Mouse (Mus musculus): ENCODE results near the gene Ptgir. TPM values are rescaled to one million over a fixed set of nuclear protein-coding genes. Genes with fewer than 3 reads are reported as not detected.

The Ptgir gene
- polyA plus RNA-seq, 1 experiment from 2014 or later: 0.77 TPM

DNA sequence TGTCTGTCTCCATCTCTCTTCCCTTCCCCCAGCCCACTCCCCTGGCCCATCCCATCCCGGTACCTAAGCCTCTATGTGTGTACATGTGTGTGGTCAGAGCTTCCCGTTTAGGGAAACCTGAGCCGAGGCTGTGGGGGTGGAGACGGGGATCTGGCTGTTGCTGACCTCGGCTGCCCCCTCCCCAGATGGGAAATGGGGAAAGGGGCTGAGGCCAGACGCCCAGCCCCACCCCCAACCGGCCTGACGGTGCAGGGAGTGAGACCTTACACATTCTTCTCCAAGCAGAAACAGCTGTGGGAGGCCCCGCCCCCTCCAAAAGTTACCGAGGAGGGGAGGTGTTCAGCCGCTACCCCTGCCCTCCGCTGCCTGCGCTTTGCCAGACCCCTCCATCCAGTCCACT is 29.7 kb upstream of the Ptgir start:
- H3K9me3 ChIP-seq: no peaks in the 10 kb centered on the region
- DNase-seq (ENCODE audit: low spot score): peak; percentile 91
- H3K4me3 ChIP-seq: peak overlapping the region; percentile 82
- WGBS: 1% methylated on average over 13 of the region's 13 CpGs
- H3K27me3 ChIP-seq (ENCODE audit: insufficient read depth, poor library complexity, severe bottlenecking): no peaks in the 10 kb centered on the region
- H3K27ac ChIP-seq: peak overlapping the region; percentile 93
- H3K4me1 ChIP-seq (replicated peaks): peaks cover 64% of the 10 kb centered on the region
- H3K36me3 ChIP-seq: peaks cover 27% of the 10 kb centered on the region

DNA sequence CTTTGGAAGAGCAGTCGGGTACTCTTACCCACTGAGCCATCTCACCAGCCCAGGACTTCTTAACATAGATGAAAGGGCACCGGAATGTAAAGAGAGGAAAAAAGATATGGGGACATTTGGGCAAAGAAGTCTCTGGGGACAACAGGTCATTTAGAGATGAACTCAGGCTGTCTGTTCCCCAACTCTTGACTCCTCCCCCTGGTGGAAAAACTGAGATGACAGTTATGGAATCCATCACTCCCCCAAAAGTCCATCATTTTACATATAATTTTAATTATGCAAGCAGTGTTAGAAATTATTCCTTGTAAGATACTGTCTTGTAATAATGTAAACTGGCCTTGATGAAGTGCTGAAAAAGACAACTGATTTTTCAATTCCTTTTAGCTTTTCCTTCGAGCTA is 28.6 kb upstream of the Ptgir start:
- Histone ChIP-seq H3K9me3 (peaks cover 6% of the 10 kb centered on the region; the same call in 1 of the 2 replicates), H3K36me3 (peaks cover 34% of the 10 kb centered on the region), H3K27me3 (ENCODE audit: insufficient read depth, poor library complexity, severe bottlenecking) (peaks cover 10% of the 10 kb centered on the region), H3K27ac (no peak overlapping the region), H3K4me1 (replicated peaks) (peaks cover 64% of the 10 kb centered on the region), H3K4me3 (no peak overlapping the region)
- 80% methylated on average over 3 of the region's 3 CpGs for WGBS
- DNase-seq (ENCODE audit: low spot score): no peak

DNA sequence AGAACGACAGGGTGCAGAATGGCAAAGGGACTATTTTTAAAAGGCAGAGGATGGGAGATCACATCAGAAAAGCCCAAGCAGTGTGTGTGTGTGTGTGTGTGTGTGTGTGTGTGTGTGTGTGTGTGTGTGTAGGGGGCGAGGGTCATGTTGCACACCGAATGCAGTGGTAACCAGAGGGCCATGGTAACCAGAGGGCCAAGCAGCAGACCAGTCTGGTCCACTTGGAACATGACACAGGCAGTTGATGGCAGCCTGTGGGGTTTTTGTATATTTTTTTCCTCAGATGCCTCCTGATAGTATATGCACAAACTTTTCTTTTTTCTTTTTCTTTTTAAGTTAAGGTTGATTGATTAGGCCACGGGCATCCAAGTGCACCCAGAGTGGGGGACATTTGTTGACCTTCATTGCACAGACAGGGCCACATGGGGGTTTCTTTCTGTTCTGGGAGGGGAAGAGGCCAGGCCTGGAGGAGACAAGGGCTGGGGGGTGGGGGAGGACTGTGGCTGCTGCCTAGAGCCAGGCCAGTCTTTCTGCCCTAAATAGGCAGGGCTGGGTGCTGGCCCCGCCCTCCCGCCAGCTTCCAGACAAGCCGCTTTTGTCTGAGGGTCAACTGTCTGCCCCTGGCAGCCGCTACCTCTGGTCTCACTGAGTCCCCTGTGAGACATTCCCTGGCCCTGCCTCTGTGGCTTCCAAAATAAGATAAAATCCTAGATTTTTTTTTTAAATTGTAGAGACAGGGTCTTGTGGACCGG is 26.3 kb upstream of the Ptgir start:
- peaks cover 7% of the 10 kb centered on the region for H3K9me3 ChIP-seq
- H3K27me3 ChIP-seq (ENCODE audit: insufficient read depth, poor library complexity, severe bottlenecking): peaks cover 33% of the 10 kb centered on the region
- peak overlapping the region; percentile 92 for H3K27ac ChIP-seq
- H3K36me3 ChIP-seq: peaks cover 57% of the 10 kb centered on the region
- DNase-seq (ENCODE audit: low spot score): peak; percentile 93
- WGBS: 12% methylated on average over 9 of the region's 9 CpGs
- peaks cover 73% of the 10 kb centered on the region for H3K4me1 ChIP-seq (replicated peaks)
- peak overlapping the region; percentile 38 for H3K4me3 ChIP-seq

DNA sequence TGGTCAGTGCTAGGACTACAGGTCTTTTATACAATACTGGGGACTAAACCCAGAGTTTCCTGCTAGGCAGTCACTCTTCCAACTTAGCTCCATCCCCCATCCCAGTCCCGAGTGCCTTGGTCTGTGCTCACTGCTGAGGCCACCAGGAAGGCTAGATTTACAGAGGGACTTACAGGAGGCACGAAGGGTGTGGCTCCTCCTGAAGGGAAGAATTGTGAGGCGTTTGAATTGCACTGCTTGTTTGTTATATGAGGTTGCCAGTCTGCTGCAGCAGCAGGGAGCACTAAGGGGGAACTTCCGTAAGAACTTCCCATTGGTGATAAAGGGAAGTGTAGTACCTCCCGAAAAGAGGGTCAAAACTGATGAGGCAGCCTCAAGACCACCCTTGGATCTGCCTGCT is 25.7 kb upstream of the Ptgir start:
- peaks cover 39% of the 10 kb centered on the region for H3K27me3 ChIP-seq (ENCODE audit: insufficient read depth, poor library complexity, severe bottlenecking)
- 10% methylated on average over 5 of the region's 5 CpGs for WGBS
- peaks cover 63% of the 10 kb centered on the region for H3K36me3 ChIP-seq
- peaks cover 75% of the 10 kb centered on the region for H3K4me1 ChIP-seq (replicated peaks)
- peaks cover 14% of the 10 kb centered on the region for H3K9me3 ChIP-seq
- peak overlapping the region; percentile 92 for H3K27ac ChIP-seq
- H3K4me3 ChIP-seq: peak overlapping the region; percentile 38
- no peak for DNase-seq (ENCODE audit: low spot score)

DNA sequence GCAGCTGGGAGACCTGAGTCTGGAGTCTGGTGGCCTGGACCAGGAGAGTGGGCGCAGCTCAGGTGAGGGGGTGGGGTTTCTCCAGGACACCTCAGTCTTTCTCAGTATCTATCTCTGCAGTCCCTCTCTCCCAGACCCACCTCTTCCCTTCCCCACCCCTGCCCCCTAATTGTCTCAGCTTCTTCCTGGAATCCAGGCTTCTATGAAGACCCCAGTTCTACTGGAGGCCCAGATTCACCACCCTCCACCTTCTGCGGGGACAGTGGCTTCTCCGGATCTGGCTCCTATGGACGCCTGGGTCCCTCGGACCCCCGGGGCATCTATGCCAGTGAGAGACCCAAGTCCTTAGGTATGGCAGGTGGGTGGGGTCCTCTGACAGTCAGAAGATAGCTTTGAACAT is 23.1 kb upstream of the Ptgir start:
- H3K9me3 ChIP-seq: peaks cover 25% of the 10 kb centered on the region
- H3K36me3 ChIP-seq: peaks cover 77% of the 10 kb centered on the region
- WGBS: 92% methylated on average over 6 of the region's 6 CpGs
- no peak overlapping the region for H3K4me3 ChIP-seq
- no peak overlapping the region for H3K27ac ChIP-seq
- peaks cover 65% of the 10 kb centered on the region for H3K27me3 ChIP-seq (ENCODE audit: insufficient read depth, poor library complexity, severe bottlenecking)
- no peak for DNase-seq (ENCODE audit: low spot score)
- peaks cover 56% of the 10 kb centered on the region for H3K4me1 ChIP-seq (replicated peaks)

DNA sequence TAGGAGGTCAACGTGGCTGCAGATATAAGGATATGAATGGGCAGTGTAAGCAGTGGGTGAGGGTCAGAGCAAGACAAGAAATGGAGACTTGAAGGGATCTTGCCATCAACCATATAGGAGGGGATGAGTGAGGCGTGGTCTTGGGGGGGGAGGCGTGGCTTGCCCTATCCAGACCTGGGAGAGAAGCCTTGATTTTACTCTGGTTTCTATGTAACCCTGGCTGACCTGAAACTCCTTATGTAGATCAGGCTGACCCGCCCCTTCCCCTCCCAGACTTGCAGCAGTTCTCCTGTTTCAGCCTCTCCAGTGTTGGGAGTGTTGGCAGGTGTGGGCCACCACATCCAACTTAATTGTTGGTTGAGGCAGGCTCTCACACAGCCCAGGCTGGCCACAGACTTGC is 22.0 kb upstream of the Ptgir start:
- peaks cover 66% of the 10 kb centered on the region for H3K36me3 ChIP-seq
- H3K27ac ChIP-seq: no peak overlapping the region
- 48% methylated on average over 4 of the region's 4 CpGs for WGBS
- H3K4me3 ChIP-seq: no peak overlapping the region
- H3K27me3 ChIP-seq (ENCODE audit: insufficient read depth, poor library complexity, severe bottlenecking): peaks cover 77% of the 10 kb centered on the region
- H3K4me1 ChIP-seq (replicated peaks): peaks cover 44% of the 10 kb centered on the region
- peaks cover 25% of the 10 kb centered on the region for H3K9me3 ChIP-seq
- no peak for DNase-seq (ENCODE audit: low spot score)

DNA sequence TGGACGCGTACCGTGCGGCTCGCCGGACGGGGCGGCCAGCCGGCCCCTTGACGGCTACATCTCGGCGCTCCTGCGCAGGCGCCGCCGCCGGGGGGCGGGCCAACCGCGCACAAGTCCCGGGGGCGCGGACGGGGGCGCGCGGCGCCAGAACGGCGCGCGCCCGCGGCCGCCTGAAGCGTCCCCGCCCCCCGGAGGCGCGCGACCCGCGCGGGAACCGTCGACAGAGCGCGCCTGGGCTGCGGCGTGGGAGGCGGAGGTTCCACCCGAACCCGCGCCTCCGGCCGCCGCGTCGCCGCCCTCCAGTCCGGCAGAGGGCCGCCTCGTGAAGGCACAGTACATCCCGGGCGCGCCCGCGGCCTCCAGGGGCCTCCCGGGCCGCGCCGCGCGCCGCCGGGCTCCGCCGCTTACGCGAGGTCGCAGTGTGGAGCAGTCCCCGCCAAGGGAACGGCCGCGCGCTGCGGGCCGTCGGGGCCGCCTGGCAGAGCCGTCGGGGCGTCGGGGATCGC is 21.0 kb upstream of the Ptgir start:
- peaks cover 87% of the 10 kb centered on the region for H3K27me3 ChIP-seq (ENCODE audit: insufficient read depth, poor library complexity, severe bottlenecking)
- no peak for DNase-seq (ENCODE audit: low spot score)
- peaks cover 37% of the 10 kb centered on the region for H3K4me1 ChIP-seq (replicated peaks)
- H3K9me3 ChIP-seq: peaks cover 29% of the 10 kb centered on the region
- peak overlapping the region; percentile 42 for H3K4me3 ChIP-seq
- H3K27ac ChIP-seq: peak overlapping the region; percentile 53
- WGBS: 16% methylated on average over 95 of the region's 95 CpGs
- peaks cover 71% of the 10 kb centered on the region for H3K36me3 ChIP-seq

DNA sequence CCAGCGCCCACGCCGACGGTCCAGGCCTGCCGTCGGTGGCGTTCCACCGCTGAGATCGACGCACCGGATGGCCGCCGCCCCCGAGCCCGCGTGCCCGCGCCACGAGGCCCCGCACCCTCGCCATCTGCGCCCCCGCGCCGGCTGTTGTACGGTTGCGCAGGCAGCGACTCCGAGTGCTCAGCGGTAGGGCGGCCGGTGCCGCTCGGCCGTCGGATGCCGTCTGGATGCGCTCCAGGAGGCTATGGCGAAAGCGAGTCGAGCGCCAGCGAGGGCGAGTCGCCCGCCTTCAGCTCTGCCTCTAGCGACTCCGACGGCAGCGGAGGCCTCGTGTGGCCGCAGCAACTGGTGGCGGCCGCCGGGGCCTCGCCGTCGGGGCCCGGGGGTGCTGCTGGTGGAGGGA is 20.4 kb upstream of the Ptgir start:
- peak overlapping the region; percentile 53 for H3K27ac ChIP-seq
- peaks cover 92% of the 10 kb centered on the region for H3K27me3 ChIP-seq (ENCODE audit: insufficient read depth, poor library complexity, severe bottlenecking)
- peaks cover 29% of the 10 kb centered on the region for H3K9me3 ChIP-seq
- H3K36me3 ChIP-seq: peaks cover 71% of the 10 kb centered on the region
- peak overlapping the region; percentile 42 for H3K4me3 ChIP-seq
- no peak for DNase-seq (ENCODE audit: low spot score)
- peaks cover 37% of the 10 kb centered on the region for H3K4me1 ChIP-seq (replicated peaks)
- 43% methylated on average over 59 of the region's 59 CpGs for WGBS

DNA sequence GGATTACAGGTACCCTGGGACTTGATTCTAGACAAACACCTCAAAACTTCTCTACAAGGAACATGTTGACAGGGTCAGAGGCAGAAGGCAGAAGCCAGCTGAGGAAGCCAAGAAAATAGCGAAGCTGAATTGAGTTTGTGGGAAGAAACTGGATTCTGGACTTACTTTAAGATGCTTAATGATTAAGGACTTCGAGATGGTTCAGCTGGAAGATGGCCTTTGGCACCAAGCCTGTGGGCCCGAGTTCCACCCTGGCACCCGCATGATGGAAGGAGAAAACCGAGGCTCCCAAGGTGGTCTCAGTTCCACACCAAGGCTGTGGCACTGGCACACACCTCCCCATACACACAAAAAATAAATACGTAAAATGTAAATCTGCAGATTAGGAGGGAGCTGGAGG is 15.8 kb upstream of the Ptgir start:
- H3K36me3 ChIP-seq: peaks cover 27% of the 10 kb centered on the region
- DNase-seq (ENCODE audit: low spot score): no peak
- peaks cover 55% of the 10 kb centered on the region for H3K4me1 ChIP-seq (replicated peaks)
- 38% methylated on average over 6 of the region's 6 CpGs for WGBS
- peaks cover 95% of the 10 kb centered on the region for H3K27me3 ChIP-seq (ENCODE audit: insufficient read depth, poor library complexity, severe bottlenecking)
- peak overlapping the region; percentile 48 for H3K4me3 ChIP-seq
- H3K9me3 ChIP-seq: peaks cover 16% of the 10 kb centered on the region
- peak overlapping the region; percentile 84 for H3K27ac ChIP-seq

DNA sequence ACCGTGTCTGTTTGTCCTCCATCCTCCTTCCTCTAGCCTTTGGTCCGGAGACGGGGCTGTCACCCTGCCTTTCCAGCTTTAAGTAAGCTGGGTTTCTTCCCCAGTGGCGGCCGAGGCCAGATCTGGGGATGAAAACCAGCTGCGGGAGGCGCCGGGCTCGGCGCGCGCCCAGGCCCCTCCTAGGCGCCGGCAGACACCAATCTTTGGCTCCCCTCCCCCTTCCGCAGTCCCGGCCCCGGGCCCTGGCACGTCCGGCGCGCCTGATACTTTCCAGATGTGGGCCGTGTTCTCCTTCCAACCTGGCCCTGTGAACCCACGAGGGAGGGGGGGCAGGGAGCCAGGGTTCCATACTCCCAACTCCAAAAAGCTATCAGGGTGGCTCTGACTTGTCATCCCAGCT is 15.3 kb upstream of the Ptgir start:
- Histone ChIP-seq H3K27ac (peak overlapping the region; percentile 84), H3K4me1 (replicated peaks) (peaks cover 53% of the 10 kb centered on the region), H3K9me3 (peaks cover 12% of the 10 kb centered on the region), H3K27me3 (ENCODE audit: insufficient read depth, poor library complexity, severe bottlenecking) (peaks cover 91% of the 10 kb centered on the region), H3K4me3 (peak overlapping the region; percentile 48), H3K36me3 (peaks cover 23% of the 10 kb centered on the region)
- peak; percentile 86 for DNase-seq (ENCODE audit: low spot score)
- WGBS: 1% methylated on average over 23 of the region's 23 CpGs

DNA sequence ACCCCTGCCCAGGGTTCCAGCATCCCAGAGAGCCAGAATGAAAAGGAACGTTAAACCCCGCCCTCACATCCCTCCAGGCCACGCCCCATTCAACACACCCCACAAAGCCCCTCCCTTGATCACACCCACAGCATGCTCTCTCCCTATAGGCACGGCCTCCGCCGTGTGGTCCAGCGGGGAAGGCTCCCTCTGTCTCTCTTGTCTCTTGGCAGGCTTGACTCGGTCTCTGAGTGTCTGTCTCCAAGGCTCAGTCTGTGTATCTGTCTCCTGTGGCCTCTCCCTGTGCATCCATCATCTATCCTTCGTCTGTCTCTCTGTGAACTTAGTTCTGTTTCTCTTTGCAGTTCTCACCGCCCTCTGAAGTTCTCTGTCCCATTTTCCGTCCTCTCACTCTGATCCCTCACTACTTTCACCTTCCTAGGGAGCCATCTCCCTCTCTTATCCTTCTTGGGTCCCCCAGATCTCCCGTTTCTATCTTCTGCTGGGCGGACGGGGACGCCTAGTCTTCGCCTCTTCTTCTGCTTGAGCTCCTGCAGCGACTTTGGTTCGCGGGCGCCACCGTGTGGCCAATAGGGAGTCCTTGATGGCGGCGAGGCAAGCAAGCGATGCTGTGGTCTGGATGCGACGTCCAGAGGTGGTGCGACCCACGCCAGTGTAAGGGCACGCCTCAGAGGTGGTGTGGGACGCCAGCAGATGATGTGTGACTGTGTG is 14.5 kb upstream of the Ptgir start, which contains the start of gene Gng8:
Gene Gng8, plus strand, starts transcription at position 146 of the 711 bp plus-strand sequence.
- H3K27ac ChIP-seq: peak within 1 kb of the TSS; percentile 84
- H3K4me1 ChIP-seq (replicated peaks): peaks cover 53% of the 10 kb centered on the region
- peak within 1 kb of the TSS; percentile 48 for H3K4me3 ChIP-seq
- peaks cover 6% of the 10 kb centered on the region; the same call in 1 of the 2 replicates for H3K9me3 ChIP-seq
- peaks cover 83% of the 10 kb centered on the region for H3K27me3 ChIP-seq (ENCODE audit: insufficient read depth, poor library complexity, severe bottlenecking)
- under 1% methylated on average over 30 of the region's 30 CpGs for WGBS
- peak; percentile 89 for DNase-seq (ENCODE audit: low spot score)
- peaks cover 14% of the 10 kb centered on the region for H3K36me3 ChIP-seq

DNA sequence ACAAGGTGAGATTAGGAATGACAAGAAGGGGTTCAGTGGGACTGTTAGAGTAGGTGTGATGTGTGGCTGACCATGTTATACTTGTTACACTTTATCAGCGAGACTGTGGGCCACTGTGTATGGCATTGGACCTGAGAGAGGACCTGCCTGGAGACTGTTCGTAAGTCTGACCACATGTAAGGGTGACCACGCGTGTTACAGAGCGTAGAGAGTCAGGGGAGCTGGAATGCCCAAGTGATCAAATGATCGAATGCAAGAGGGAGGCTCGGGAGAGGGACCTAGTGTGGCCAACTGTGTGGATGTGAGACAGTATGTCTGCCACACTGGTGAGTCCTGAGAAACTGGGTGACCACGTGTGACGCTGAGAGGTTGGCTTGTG is 13.9 kb upstream of the Ptgir start:
- H3K4me1 ChIP-seq (replicated peaks): peaks cover 53% of the 10 kb centered on the region

DNA sequence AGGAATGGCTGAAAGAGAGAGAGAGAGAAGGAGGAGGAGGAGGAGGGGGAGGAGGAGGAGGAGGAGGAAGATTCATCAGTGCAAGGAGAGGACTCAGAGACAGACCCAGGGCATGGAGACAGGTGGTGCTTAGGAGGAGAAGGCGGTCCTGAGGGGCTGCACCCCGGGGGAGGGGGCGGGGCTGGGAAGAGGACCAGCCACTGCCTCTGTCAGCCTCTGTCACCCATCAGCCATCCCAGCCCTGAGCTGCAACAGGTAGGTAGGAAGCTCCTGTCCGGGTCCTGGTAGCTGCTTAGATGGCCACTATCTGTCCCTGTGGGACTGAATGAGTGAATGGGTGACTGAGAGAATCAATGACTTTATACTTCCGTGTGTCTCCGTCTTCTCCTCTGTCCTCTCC is 12.7 kb upstream of the Ptgir start:
- Histone ChIP-seq H3K4me3 (peak overlapping the region; percentile 48), H3K27me3 (ENCODE audit: insufficient read depth, poor library complexity, severe bottlenecking) (peaks cover 65% of the 10 kb centered on the region), H3K9me3 (peaks cover 7% of the 10 kb centered on the region; the same call in 1 of the 2 replicates), H3K27ac (peak overlapping the region; percentile 56; the same call in 1 of the 2 replicates), H3K4me1 (replicated peaks) (peaks cover 53% of the 10 kb centered on the region), H3K36me3 (0 out of 2 replicates have a peak, but pooled peaks cover 5% of the 10 kb centered on the region)
- DNase-seq (ENCODE audit: low spot score): no peak
- WGBS: 3% methylated on average over 6 of the region's 6 CpGs

More for the DNA sequence above, 13.9 kb upstream of the Ptgir start:
- Histone ChIP-seq H3K27ac (peak overlapping the region; percentile 84), H3K4me3 (peak overlapping the region; percentile 48), H3K36me3 (peaks cover 10% of the 10 kb centered on the region), H3K9me3 (peaks cover 7% of the 10 kb centered on the region; the same call in 1 of the 2 replicates), H3K27me3 (ENCODE audit: insufficient read depth, poor library complexity, severe bottlenecking) (peaks cover 77% of the 10 kb centered on the region)
- DNase-seq (ENCODE audit: low spot score): no peak
- WGBS: 47% methylated on average over 9 of the region's 9 CpGs
